Mouse (Mus musculus) stomach, postnatal 0 days (tissue): ENCODE measurements around the gene Ppfia3. TPM values are rescaled to one million over a fixed set of nuclear protein-coding genes. Genes with fewer than 3 reads are reported as not detected.

Experiments
- ATAC-seq: fragments of 200-750 bp; cut with Nextera tagmentation; 2 replicates; pipeline ENCODE4 v1.8.0; 2017; ENCODE audit not compliant: low FRiP score, low TSS enrichment
- DNase-seq: peaks from one replicate; pipeline ENCODE4 v3.0.0-alpha.2; 2016; ENCODE audit warnings: low spot score
- H3K27ac ChIP-seq: fragments of 300-500 bp; sonication (generic); replicated peaks from 2 replicates; pipeline ENCODE4 v1.5.1; 2014; ENCODE audit warnings: mild to moderate bottlenecking, control low read depth
- H3K27me3 ChIP-seq: fragments of 300-500 bp; sonication (generic); 2 replicates; pipeline ENCODE4 v1.6.1; 2014; ENCODE audit warnings: low read length; ENCODE audit not compliant: control insufficient read depth, insufficient read depth
- H3K36me3 ChIP-seq: fragments of 300-500 bp; sonication (generic); 2 replicates; pipeline ENCODE4 v1.6.1; 2014; ENCODE audit warnings: low read length, mixed read lengths; ENCODE audit not compliant: control insufficient read depth, insufficient read depth
- H3K4me1 ChIP-seq: fragments of 300-500 bp; sonication (generic); replicated peaks from 2 replicates; pipeline ENCODE4 v1.6.1; 2014; ENCODE audit warnings: antibody characterized with exemption; ENCODE audit not compliant: control insufficient read depth, insufficient read depth
- H3K4me2 ChIP-seq: fragments of 300-500 bp; sonication (generic); replicated peaks from 2 replicates; pipeline ENCODE4 v1.6.1; 2014; ENCODE audit warnings: low read depth, mild to moderate bottlenecking, control low read depth, moderate library complexity
- H3K4me3 ChIP-seq: fragments of 300-500 bp; sonication (generic); 2 replicates; pipeline ENCODE4 v1.5.1; 2014; ENCODE audit warnings: low read depth, low read length, control low read depth
- H3K9ac ChIP-seq: fragments of 300-500 bp; sonication (generic); 2 replicates; pipeline ENCODE4 v1.6.1; 2014; ENCODE audit warnings: mild to moderate bottlenecking, low read length, control low read depth, mixed read lengths
- H3K9me3 ChIP-seq: fragments of 300-500 bp; sonication (generic); 2 replicates; pipeline ENCODE4 v1.6.1; 2016; ENCODE audit warnings: low read length; ENCODE audit not compliant: control insufficient read depth
- CTCF ChIP-seq: IDR thresholded peaks from 2 replicates; pipeline ENCODE4 v1.5.1; 2016; ENCODE audit warnings: antibody characterized with exemption, low read depth, mild to moderate bottlenecking, moderate library complexity
- EP300 ChIP-seq: optimal IDR thresholded peaks from 2 replicates; pipeline ENCODE3; 2016; ENCODE audit warnings: antibody characterized with exemption
- WGBS: fragments of 180-500 bp; shearing (Covaris S2); extraction: QIAGEN DNeasy Blood & Tissue Kit; methylation state at CpG from one replicate; pipeline ENCODE4 v1.1.7; 2014; 5-methylcytosine and 5-hydroxymethylcytosine counted together
- polyA plus RNA-seq: library from polyadenylated mRNA; unstranded; fragments of >200 nt; fragmentation: Nextera tagmentation; extraction: Ambion mirVana; gene quantifications from 2 replicates; pipeline ENCODE4 v1.2.1, GENCODE M21; 2015

Ppfia3 gene
- polyA plus RNA-seq, 1 experiment from 2014 or later = 6.0 TPM

DNA sequence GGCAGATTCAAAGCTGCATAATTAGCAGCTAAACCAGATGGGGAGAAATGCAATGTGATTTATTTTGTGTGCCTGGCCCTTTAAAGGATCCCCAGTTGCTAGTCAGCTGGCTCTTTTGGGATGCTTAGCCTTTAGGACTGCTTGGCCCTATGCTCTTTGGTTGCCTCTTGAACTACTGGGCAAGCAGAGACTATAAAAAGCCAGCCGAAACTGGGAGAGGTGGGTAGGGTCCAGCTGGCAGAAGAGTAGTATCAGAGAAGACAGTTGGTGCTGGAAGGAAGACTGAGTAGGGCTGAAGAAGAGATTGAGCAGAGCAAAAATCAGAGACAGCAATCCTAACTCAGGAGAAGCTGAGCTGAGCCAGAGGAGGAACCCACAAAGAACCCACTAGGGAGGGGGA lies 70.2 kb downstream of the Ppfia3 start:
- no peak for TF ChIP-seq CTCF
- no peak for TF ChIP-seq EP300
- Histone ChIP-seq H3K27ac (no peak overlapping the region), H3K9ac (no peak overlapping the region), H3K4me2 (no peak overlapping the region), H3K9me3 (no peaks in the 10 kb centered on the region), H3K27me3 (no peaks in the 10 kb centered on the region), H3K4me1 (no peaks in the 10 kb centered on the region), H3K36me3 (no peaks in the 10 kb centered on the region), H3K4me3 (no peak overlapping the region)
- 73% methylated on average over 1 of the region's 1 CpGs for WGBS
- DNase-seq (no peak), ATAC-seq (no peak)

Other genes starting within 250 kb of the Ppfia3 start
- gene Rps11, start 242.6 kb downstream of the Ppfia3 start, polyA plus RNA-seq = 1,142 and 1,191 TPM in 2 replicates
- 1,442 and 1,485 TPM in 2 replicates for gene Rpl13a, start 238.3 kb downstream of the Ppfia3 start, polyA plus RNA-seq
- 0.17 and 1.1 TPM in 2 replicates for gene Gm45713, start 230.8 kb downstream of the Ppfia3 start, polyA plus RNA-seq
- gene Flt3l, start 230.6 kb downstream of the Ppfia3 start, polyA plus RNA-seq = 2.2 and 2.3 TPM in 2 replicates
- gene Pih1d1, start 212.7 kb downstream of the Ppfia3 start, polyA plus RNA-seq = 48.8 and 49.0 TPM in 2 replicates
- 24.6 and 25.6 TPM in 2 replicates for gene Aldh16a1, start 212.4 kb downstream of the Ppfia3 start, polyA plus RNA-seq
- gene Slc17a7, start 203.1 kb downstream of the Ppfia3 start, polyA plus RNA-seq = 0.07 TPM in 1 of 2 replicates, not detected in the other
- gene Gfy, start 187.4 kb downstream of the Ppfia3 start, polyA plus RNA-seq = not detected in 2 replicates
- gene Pth2, start 186.0 kb downstream of the Ppfia3 start, polyA plus RNA-seq = not detected in 2 replicates
- gene Ccdc155, start 162.1 kb downstream of the Ppfia3 start, polyA plus RNA-seq = 0.07 and 0.13 TPM in 2 replicates
- 48.4 TPM in 2 replicates for gene Dkkl1, start 154.9 kb downstream of the Ppfia3 start, polyA plus RNA-seq
- 26.8 and 29.5 TPM in 2 replicates for gene Tead2, start 151.3 kb downstream of the Ppfia3 start, polyA plus RNA-seq
- 1.5 and 1.8 TPM in 2 replicates for gene Cd37, start 127.9 kb downstream of the Ppfia3 start, polyA plus RNA-seq
- gene Slc6a16, start 125.9 kb downstream of the Ppfia3 start, polyA plus RNA-seq = 0.07 and 0.18 TPM in 2 replicates
- gene Slc6a21, start 89.5 kb downstream of the Ppfia3 start, polyA plus RNA-seq = not detected in 2 replicates
- gene Trpm4, start 33.2 kb downstream of the Ppfia3 start, polyA plus RNA-seq = 22.7 and 23.7 TPM in 2 replicates
- gene Hrc, start 31.7 kb downstream of the Ppfia3 start, polyA plus RNA-seq = 0.80 and 0.85 TPM in 2 replicates
- 5.9 and 6.1 TPM in 2 replicates for gene Lin7b, start 3.6 kb upstream of the Ppfia3 start, polyA plus RNA-seq
- gene Snrnp70, start 28.7 kb upstream of the Ppfia3 start, polyA plus RNA-seq = 73.7 and 78.8 TPM in 2 replicates
- 0.15 and 0.17 TPM in 2 replicates for gene Kcna7, start 38.6 kb upstream of the Ppfia3 start, polyA plus RNA-seq
- 1.5 and 1.8 TPM in 2 replicates for gene Ntf5, start 46.7 kb upstream of the Ppfia3 start, polyA plus RNA-seq
- gene Lhb, start 53.8 kb upstream of the Ppfia3 start, polyA plus RNA-seq = not detected in 2 replicates
- gene Gys1, start 67.8 kb upstream of the Ppfia3 start, polyA plus RNA-seq = 10.1 and 10.6 TPM in 2 replicates
- gene Ruvbl2, start 71.1 kb upstream of the Ppfia3 start, polyA plus RNA-seq = 46.2 and 46.7 TPM in 2 replicates
- 3,647 and 3,760 TPM in 2 replicates for gene Ftl1, start 92.9 kb upstream of the Ppfia3 start, polyA plus RNA-seq
- 119 and 120 TPM in 2 replicates for gene Bax, start 99.9 kb upstream of the Ppfia3 start, polyA plus RNA-seq
- 0.32 and 0.42 TPM in 2 replicates for gene Tulp2, start 114.9 kb upstream of the Ppfia3 start, polyA plus RNA-seq
- not detected in 2 replicates for gene Gm45808, start 119.8 kb upstream of the Ppfia3 start, polyA plus RNA-seq
- gene Dhdh, start 121.8 kb upstream of the Ppfia3 start, polyA plus RNA-seq = 1.1 and 1.3 TPM in 2 replicates
- gene Nucb1, start 143.4 kb upstream of the Ppfia3 start, polyA plus RNA-seq = 196 and 199 TPM in 2 replicates
- 21.6 and 26.6 TPM in 2 replicates for gene Ppp1r15a, start 159.2 kb upstream of the Ppfia3 start, polyA plus RNA-seq
- 7.9 and 8.0 TPM in 2 replicates for gene Plekha4, start 159.3 kb upstream of the Ppfia3 start, polyA plus RNA-seq
- 16.6 and 16.9 TPM in 2 replicates for gene Hsd17b14, start 187.9 kb upstream of the Ppfia3 start, polyA plus RNA-seq
- 101 and 108 TPM in 2 replicates for gene Bcat2, start 203.1 kb upstream of the Ppfia3 start, polyA plus RNA-seq
- gene Fgf21, start 248.5 kb upstream of the Ppfia3 start, polyA plus RNA-seq = 0.69 and 0.90 TPM in 2 replicates